Mouse (Mus musculus) hindbrain, embryonic 10.5 days (tissue): ENCODE results near the gene Ttn. TPM values are rescaled to one million over a fixed set of nuclear protein-coding genes. Genes with fewer than 3 reads are reported as not detected.
"Not testable (repeated sequence)": the region's sequence is repeated elsewhere in the genome, so short reads cannot be mapped to it uniquely, and the experiment has no call there.

Experiments used
- DNase-seq: peaks from one replicate; pipeline ENCODE4 v3.0.0-alpha.2; 2017; ENCODE audit warnings: low spot score
- H3K27ac ChIP-seq: fragments of 300-500 bp; sonication (generic); 2 replicates; pipeline ENCODE4 v1.5.1; 2016; ENCODE audit warnings: mild to moderate bottlenecking, moderate library complexity
- H3K27me3 ChIP-seq: fragments of 300-500 bp; sonication (generic); 2 replicates; pipeline ENCODE4 v1.6.1; 2016; ENCODE audit warnings: mild to moderate bottlenecking; ENCODE audit not compliant: poor library complexity, insufficient read depth, severe bottlenecking
- H3K36me3 ChIP-seq: fragments of 300-500 bp; sonication (generic); 2 replicates; pipeline ENCODE4 v1.6.1; 2016; ENCODE audit warnings: mild to moderate bottlenecking, moderate library complexity
- H3K4me1 ChIP-seq: fragments of 300-500 bp; sonication (generic); replicated peaks from 2 replicates; pipeline ENCODE4 v1.6.1; 2016; ENCODE audit warnings: mild to moderate bottlenecking
- H3K4me3 ChIP-seq: fragments of 300-500 bp; sonication (generic); 2 replicates; pipeline ENCODE4 v1.5.1; 2016; ENCODE audit warnings: mild to moderate bottlenecking, moderate library complexity
- H3K9me3 ChIP-seq: fragments of 300-500 bp; sonication (generic); 2 replicates; pipeline ENCODE4 v1.6.1; 2016; ENCODE audit warnings: mild to moderate bottlenecking, moderate library complexity
- WGBS: fragments of 180-500 bp; shearing (Covaris S2); methylation state at CpG from one replicate; pipeline ENCODE4 v1.1.7; 2016; 5-methylcytosine and 5-hydroxymethylcytosine counted together
- polyA plus RNA-seq: library from polyadenylated mRNA; unstranded; fragments of >200 nt; fragmentation: Nextera tagmentation; extraction: Ambion mirVana; gene quantifications from 2 replicates; pipeline ENCODE4 v1.2.1, GENCODE M21; 2016

Gene Ttn
- 0.10 and 0.32 TPM in 2 replicates for polyA plus RNA-seq

DNA sequence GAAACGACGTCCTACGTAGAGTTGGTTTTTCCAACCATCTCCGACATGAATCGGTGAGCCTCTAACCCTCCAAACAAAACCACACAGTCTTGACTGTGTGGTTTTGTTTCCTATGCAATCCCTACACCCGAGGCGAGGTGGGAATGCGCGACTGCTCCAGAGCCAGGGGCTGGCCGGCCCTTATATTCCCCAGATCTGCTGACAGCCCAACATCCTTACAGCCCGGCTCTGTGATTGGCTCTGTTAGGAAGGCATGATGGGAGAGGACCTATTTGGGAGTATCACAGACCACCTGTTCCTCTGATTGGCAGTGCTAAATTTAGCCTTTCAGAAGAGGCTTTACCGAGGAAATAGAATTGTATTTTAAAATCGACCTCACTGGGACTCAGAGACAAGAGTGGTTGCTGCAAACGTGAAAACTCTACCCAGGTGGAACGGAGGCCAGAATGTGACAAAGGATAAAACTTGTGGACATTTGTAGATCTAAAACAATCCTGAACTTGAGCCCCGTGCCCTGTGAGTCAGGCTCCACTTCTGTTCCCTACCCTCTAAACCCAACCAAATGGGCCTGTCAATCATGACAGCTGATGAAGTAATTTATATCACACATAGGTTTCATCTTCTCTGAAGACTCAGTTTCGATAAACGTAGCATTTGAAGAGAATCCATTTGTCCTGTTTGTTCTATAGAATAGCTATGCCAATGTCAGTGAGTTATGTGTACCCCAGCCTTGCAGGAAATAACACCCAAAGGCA is at the start of gene Ttn:
TSS of gene Ttn (minus strand) at position 157 of the 755 bp plus-strand sequence.
- Histone ChIP-seq H3K4me3 (no peak within 1 kb of the TSS), H3K27me3 (no peaks in the 10 kb centered on the region), H3K27ac (no peak within 1 kb of the TSS), H3K4me1 (no peaks in the 10 kb centered on the region), H3K36me3 (no peaks in the 10 kb centered on the region), H3K9me3 (no peaks in the 10 kb centered on the region)
- WGBS: 88% methylated on average over 18 of the region's 18 CpGs
- DNase-seq: no peak

GRCm38 (mm10) chr2:77020649-77021048 is 38.3 kb upstream of the Ttn start:
- no peak overlapping the region for H3K27ac ChIP-seq
- DNase-seq: no peak
- no peaks in the 10 kb centered on the region for H3K4me1 ChIP-seq
- WGBS: 89% methylated on average over 2 of the region's 2 CpGs
- no peaks in the 10 kb centered on the region for H3K27me3 ChIP-seq
- H3K9me3 ChIP-seq: no peaks in the 10 kb centered on the region
- no peaks in the 10 kb centered on the region for H3K36me3 ChIP-seq
- H3K4me3 ChIP-seq: no peak overlapping the region

- Histone ChIP-seq H3K27ac (no peak overlapping the region), H3K4me3 (no peak overlapping the region), H3K27me3 (no peaks in the 10 kb centered on the region), H3K4me1 (no peaks in the 10 kb centered on the region), H3K36me3 (no peaks in the 10 kb centered on the region), H3K9me3 (no peaks in the 10 kb centered on the region)
- WGBS: 79% methylated on average over 4 of the region's 4 CpGs
- DNase-seq: no peak
Measured at GRCm38 (mm10) chr2:77017735-77018134, 35.4 kb upstream of the Ttn start.

DNA sequence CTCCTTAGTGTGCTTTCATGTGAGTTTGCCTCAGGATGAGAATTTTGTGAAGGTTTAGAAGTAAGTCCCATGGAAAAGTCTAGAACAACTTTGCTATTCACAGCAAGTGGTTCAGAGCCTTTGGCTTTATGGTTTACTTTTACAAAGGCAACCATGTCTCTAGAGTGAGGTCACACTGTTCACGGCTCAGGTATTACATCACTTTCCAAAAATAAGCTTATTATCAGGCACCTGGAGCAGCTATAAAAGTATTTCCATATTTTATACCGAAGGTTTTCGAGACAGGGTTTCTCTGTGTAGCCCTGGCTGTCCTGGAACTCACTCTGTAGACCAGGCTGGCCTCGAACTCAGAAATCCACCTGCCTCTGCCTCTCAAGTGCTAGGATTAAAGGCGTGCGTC is 31.1 kb upstream of the Ttn start:
- H3K36me3 ChIP-seq, H3K27ac ChIP-seq: not testable (repeated sequence)
- 91% methylated on average over 6 of the region's 6 CpGs for WGBS

DNA sequence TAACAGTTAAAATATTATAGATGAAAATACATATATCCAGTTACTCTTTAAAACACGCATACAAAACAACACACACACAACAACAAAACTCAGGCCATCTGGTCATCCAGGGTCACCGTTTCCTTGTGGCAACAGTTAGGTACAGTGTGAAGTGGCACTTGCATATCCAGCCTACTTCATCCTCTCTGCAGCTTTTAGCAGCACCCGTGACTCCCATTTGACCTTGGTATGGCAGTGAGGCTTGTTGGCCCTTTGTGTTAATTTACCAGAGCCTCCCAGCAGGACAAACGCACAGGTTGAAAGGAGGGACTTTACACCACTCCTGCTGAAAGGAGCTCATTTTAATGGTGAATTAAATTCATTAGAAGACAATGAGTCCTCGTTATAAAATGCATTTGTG is 29.6 kb upstream of the Ttn start:
- no peak overlapping the region for H3K4me3 ChIP-seq
- no peaks in the 10 kb centered on the region for H3K9me3 ChIP-seq
- H3K4me1 ChIP-seq: no peaks in the 10 kb centered on the region
- H3K27ac ChIP-seq: no peak overlapping the region
- DNase-seq: no peak
- H3K27me3 ChIP-seq: no peaks in the 10 kb centered on the region
- H3K36me3 ChIP-seq: no peaks in the 10 kb centered on the region
- 68% methylated on average over 5 of the region's 5 CpGs for WGBS

More for the DNA sequence above, 31.1 kb upstream of the Ttn start:
- H3K27me3 ChIP-seq, H3K9me3 ChIP-seq, DNase-seq, H3K4me3 ChIP-seq, H3K4me1 ChIP-seq: not testable (repeated sequence)

DNA sequence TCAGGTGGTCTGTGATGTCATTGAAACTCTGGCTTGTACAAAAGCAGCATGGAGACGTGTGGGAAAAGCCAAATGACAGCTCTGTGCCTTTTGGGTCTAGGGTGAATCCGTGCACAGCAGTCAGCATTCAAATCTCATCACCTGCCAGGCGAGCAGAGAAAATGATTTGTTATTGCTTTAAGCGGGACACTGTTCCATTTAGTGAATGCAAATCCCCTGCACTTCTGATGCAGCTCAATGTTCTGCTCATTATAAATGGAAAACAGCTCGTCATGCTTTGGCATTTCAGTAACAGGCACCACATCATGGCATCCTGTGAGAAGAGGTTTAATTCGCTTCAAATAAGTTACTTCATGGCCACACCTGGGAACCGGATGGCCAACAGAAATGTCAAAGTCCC is 24.7 kb upstream of the Ttn start:
- Histone ChIP-seq H3K4me1 (no peaks in the 10 kb centered on the region), H3K27ac (no peak overlapping the region), H3K27me3 (no peaks in the 10 kb centered on the region), H3K4me3 (no peak overlapping the region), H3K9me3 (no peaks in the 10 kb centered on the region), H3K36me3 (no peaks in the 10 kb centered on the region)
- DNase-seq: no peak
- 79% methylated on average over 7 of the region's 7 CpGs for whole genome bisulfite sequencing

DNA sequence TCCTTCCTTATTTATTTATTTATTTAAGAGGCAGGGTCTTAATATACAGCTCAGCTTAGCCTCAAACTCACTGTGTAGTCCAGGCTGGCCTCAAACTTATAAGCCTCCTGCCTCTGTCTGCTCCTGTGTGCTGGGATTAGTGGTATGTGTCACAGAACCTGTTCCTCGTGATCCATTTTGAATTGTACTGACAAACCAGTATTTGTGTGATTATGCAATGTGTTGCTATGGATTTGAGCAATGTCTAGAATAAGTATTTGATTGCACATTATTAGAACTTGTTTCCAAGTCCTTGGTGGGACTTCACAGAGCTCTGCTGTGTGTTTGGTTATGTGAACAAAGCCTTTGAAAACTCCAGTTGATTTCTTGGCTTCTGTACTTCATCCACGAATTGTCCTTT is 20.8 kb upstream of the Ttn start:
- Histone ChIP-seq H3K27me3 (no peaks in the 10 kb centered on the region), H3K9me3 (no peaks in the 10 kb centered on the region), H3K4me3 (no peak overlapping the region), H3K27ac (no peak overlapping the region), H3K36me3 (no peaks in the 10 kb centered on the region), H3K4me1 (no peaks in the 10 kb centered on the region)
- 81% methylated on average over 2 of the region's 2 CpGs for WGBS
- no peak for DNase-seq

DNA sequence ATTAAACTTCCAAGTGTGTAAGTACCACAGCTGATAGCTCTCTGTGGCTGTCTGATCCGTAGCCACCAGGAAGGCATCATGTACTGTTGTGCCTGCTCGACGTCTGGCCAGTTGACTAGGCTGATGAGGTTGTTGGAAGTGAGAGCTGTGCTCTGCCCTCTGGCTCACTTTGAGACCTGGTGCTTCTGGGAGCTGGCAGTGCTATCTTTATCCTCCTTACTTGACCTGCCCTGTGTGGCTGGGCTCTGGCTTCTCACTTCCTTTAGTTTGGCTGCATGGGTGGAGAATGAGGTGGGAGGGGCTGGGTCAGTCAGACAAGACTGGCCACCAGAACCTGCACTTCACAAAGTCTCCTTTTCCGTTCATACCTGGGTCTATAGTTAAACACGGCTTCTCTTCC is 16.0 kb upstream of the Ttn start:
- Histone ChIP-seq H3K36me3 (no peaks in the 10 kb centered on the region), H3K4me3 (no peak overlapping the region), H3K27ac (no peak overlapping the region), H3K9me3 (no peaks in the 10 kb centered on the region), H3K4me1 (no peaks in the 10 kb centered on the region), H3K27me3 (no peaks in the 10 kb centered on the region)
- DNase-seq: no peak
- WGBS: 79% methylated on average over 5 of the region's 5 CpGs

- H3K27me3 ChIP-seq: no peaks in the 10 kb centered on the region
- H3K27ac ChIP-seq: no peak overlapping the region
- H3K4me1 ChIP-seq: no peaks in the 10 kb centered on the region
- H3K9me3 ChIP-seq: no peaks in the 10 kb centered on the region
- no peaks in the 10 kb centered on the region for H3K36me3 ChIP-seq
- no peak overlapping the region for H3K4me3 ChIP-seq
- DNase-seq: no peak
- whole genome bisulfite sequencing: 86% methylated on average over 5 of the region's 5 CpGs
Measured at GRCm38 (mm10) chr2:76992493-76993201, 10.3 kb upstream of the Ttn start.

DNA sequence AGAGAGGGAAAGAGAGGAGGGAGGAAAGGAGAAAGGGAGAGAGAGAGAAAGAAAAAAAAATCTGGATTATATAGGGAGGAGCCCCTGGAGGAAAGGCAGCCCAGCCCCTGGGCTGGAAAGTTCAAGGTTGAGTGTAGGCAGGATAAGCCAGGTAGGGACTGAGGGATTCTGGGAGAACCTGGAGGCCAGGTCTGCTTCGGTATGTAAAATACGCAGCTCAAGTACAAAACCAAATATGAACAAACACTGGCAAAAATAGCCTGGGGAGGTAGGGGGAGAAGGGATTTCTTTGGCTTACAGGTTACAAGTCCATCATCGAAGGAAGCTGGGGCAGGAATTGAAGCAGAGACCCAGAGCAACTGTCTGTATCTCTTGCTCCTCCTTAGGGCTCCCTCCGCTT is 5.0 kb upstream of the Ttn start:
- no peak for DNase-seq
- Histone ChIP-seq H3K9me3 (no peaks in the 10 kb centered on the region), H3K4me3 (no peak overlapping the region), H3K27me3 (no peaks in the 10 kb centered on the region), H3K4me1 (no peaks in the 10 kb centered on the region), H3K36me3 (no peaks in the 10 kb centered on the region), H3K27ac (no peak overlapping the region)
- 95% methylated on average over 4 of the region's 4 CpGs for WGBS

DNA sequence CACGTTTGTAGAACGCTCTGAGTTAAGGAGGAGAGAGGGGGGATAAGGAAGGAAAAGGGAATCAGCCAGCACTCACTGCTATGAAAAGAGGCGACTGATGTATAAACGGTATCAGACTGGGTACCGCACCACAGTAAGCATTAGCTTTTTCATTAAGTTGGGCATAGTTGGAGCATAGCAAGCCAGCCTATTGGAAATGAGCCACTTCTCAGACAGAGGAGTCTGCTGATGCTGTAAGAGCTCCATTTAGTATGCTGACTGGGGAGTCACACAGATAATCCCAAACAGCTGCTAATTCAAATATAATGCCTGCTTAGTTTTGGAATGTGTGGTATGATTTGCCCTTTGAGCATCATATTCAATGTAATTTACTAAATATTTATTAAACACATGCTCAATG is 2.0 kb upstream of the Ttn start:
- WGBS: 89% methylated on average over 5 of the region's 5 CpGs
- Histone ChIP-seq H3K4me3 (no peak overlapping the region), H3K9me3 (no peaks in the 10 kb centered on the region), H3K4me1 (no peaks in the 10 kb centered on the region), H3K36me3 (no peaks in the 10 kb centered on the region), H3K27me3 (no peaks in the 10 kb centered on the region), H3K27ac (no peak overlapping the region)
- no peak for DNase-seq

DNA sequence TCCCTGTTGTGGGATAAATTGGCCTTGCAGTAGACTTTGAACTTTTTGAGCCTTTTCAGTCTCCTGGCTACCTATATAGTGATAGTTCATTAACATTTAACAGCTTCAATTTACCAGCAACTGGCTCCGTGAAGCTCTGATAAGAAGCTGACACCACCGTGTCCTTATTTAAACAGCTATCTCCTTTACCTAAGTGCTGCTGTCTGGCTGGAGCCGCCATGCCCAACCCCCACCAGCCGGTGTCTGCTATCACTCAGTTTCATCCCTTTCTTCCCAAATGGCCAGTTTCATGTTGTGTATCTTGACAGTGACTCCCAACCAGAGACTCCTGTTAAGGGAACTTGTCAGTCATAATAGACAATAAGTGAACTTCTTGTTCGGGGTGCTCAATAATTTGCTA is 1.3 kb upstream of the Ttn start:
- Histone ChIP-seq H3K4me1 (no peaks in the 10 kb centered on the region), H3K36me3 (no peaks in the 10 kb centered on the region), H3K4me3 (no peak overlapping the region), H3K9me3 (no peaks in the 10 kb centered on the region), H3K27me3 (no peaks in the 10 kb centered on the region), H3K27ac (no peak overlapping the region)
- WGBS: 71% methylated on average over 5 of the region's 5 CpGs
- no peak for DNase-seq

GRCm38 (mm10) chr2:76981717-76982116 is 630 bp downstream of the Ttn start:
- WGBS: 80% methylated on average over 5 of the region's 5 CpGs
- Histone ChIP-seq H3K4me1 (no peaks in the 10 kb centered on the region), H3K9me3 (no peaks in the 10 kb centered on the region), H3K27ac (no peak overlapping the region), H3K36me3 (no peaks in the 10 kb centered on the region), H3K4me3 (no peak overlapping the region), H3K27me3 (no peaks in the 10 kb centered on the region)
- no peak for DNase-seq
